Mouse (Mus musculus): ENCODE results near the gene Trappc3l.
A peak's percentile ranks its signal among the peaks of the same experiment; 100 is the strongest.
"Not testable (repeated sequence)": the region's sequence is repeated elsewhere in the genome, so short reads cannot be mapped to it uniquely, and the experiment has no call there.

The Trappc3l gene

GRCm38 (mm10) chr10:34037401-34037800 is at the start of gene Trappc3l:
Gene Trappc3l (plus strand): TSS chr10:34037597.
- DNase-seq: no peak

- not testable (repeated sequence) for DNase-seq
These were observed 40.7 kb upstream of the Trappc3l start for GRCm38 (mm10) chr10:33996686-33997085.

GRCm38 (mm10) chr10:33998397-33998796 is 39.0 kb upstream of the Trappc3l start:
- no peak for DNase-seq

GRCm38 (mm10) chr10:34012581-34012980 is 24.8 kb upstream of the Trappc3l start:
- DNase-seq: no peak

- DNase-seq: no peak
These were observed 24.2 kb upstream of the Trappc3l start for GRCm38 (mm10) chr10:34013241-34013640.

GRCm38 (mm10) chr10:34018746-34019301 is 18.6 kb upstream of the Trappc3l start:
- peak; percentile 23 for DNase-seq

- DNase-seq: peak; percentile 96
These were observed 17.9 kb upstream of the Trappc3l start, which contains the start of gene Rwdd1 for GRCm38 (mm10) chr10:34019302-34020075. Gene Rwdd1 (minus strand): TSS chr10:34019624.

GRCm38 (mm10) chr10:34030322-34030721 is 7.1 kb upstream of the Trappc3l start:
- no peak for DNase-seq

- peak; percentile 78 for DNase-seq
These were observed 3.6 kb upstream of the Trappc3l start for GRCm38 (mm10) chr10:34033630-34034305.

- no peak for DNase-seq
These were observed 810 bp upstream of the Trappc3l start for GRCm38 (mm10) chr10:34036587-34036986.

- DNase-seq: no peak
These were observed 6.8 kb downstream of the Trappc3l start, which contains the start of gene Calhm4 for GRCm38 (mm10) chr10:34044210-34044609. Gene Calhm4 (minus strand): TSS chr10:34044310.

GRCm38 (mm10) chr10:34053987-34054386 is 16.6 kb downstream of the Trappc3l start:
- no peak for DNase-seq

- no peak for DNase-seq
These were observed 29.2 kb downstream of the Trappc3l start for GRCm38 (mm10) chr10:34066591-34066990.

- DNase-seq: no peak
These were observed 32.2 kb downstream of the Trappc3l start for GRCm38 (mm10) chr10:34069606-34070005.

GRCm38 (mm10) chr10:34070999-34071492 is 33.6 kb downstream of the Trappc3l start:
- DNase-seq: no peak

- no peak for DNase-seq
These were observed 34.3 kb downstream of the Trappc3l start for GRCm38 (mm10) chr10:34071650-34072049.

- DNase-seq: no peak
These were observed 37.3 kb downstream of the Trappc3l start for GRCm38 (mm10) chr10:34074522-34075200.

- DNase-seq: no peak
These were observed 49.1 kb downstream of the Trappc3l start for GRCm38 (mm10) chr10:34086514-34086913.

GRCm38 (mm10) chr10:34088515-34088914 is 51.1 kb downstream of the Trappc3l start:
- no peak for DNase-seq

- no peak for DNase-seq
These were observed 52.1 kb downstream of the Trappc3l start for GRCm38 (mm10) chr10:34089517-34089916.

- DNase-seq: no peak
These were observed 53.1 kb downstream of the Trappc3l start for GRCm38 (mm10) chr10:34090481-34090880.

GRCm38 (mm10) chr10:34091888-34092287 is 54.5 kb downstream of the Trappc3l start:
- DNase-seq: no peak

- DNase-seq: no peak
These were observed 57.8 kb downstream of the Trappc3l start for GRCm38 (mm10) chr10:34095147-34095546.
